Mouse (Mus musculus): Measurements from ENCODE around the gene Specc1l. TPM values are rescaled to one million over a fixed set of nuclear protein-coding genes. Genes with fewer than 3 reads are reported as not detected.
"Not testable (repeated sequence)": the region's sequence is repeated elsewhere in the genome, so short reads cannot be mapped to it uniquely, and the experiment has no call there.

Gene Specc1l
- polyA plus RNA-seq, 1 experiment from 2014 or later, result 48.2 TPM

DNA sequence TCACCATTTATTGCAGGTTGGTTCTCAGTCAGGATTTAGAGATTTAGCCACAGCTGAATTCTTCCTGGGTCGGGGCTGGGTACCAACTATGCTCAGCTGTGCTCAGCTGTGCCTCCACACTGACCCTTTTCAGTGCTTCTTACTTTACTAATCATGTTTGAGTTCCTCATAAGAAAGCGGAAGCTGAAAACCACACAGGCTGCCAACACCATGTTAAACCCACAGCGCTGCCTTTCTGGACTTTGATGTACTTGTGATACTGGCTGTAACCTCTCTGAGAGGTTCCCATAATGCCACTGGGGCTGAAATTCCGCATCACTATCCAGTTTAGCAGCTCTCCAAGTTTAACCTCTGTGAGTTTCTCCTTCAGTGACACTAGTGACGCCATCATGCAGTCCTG is 70.8 kb downstream of the Specc1l start:
- Histone ChIP-seq H3K27me3 (ENCODE audit: control insufficient read depth, insufficient read depth, low read depth, low read length) (no peaks in the 10 kb centered on the region), H3K9ac (ENCODE audit: low read length) (no peak overlapping the region), H3K27ac (ENCODE audit: low read length) (no peak overlapping the region), H3K9me3 (ENCODE audit: control insufficient read depth, low read length) (no peaks in the 10 kb centered on the region), H3K4me3 (ENCODE audit: low read length) (no peak overlapping the region), H3K4me1 (replicated peaks; ENCODE audit: control insufficient read depth, insufficient read depth, low read length) (no peaks in the 10 kb centered on the region), H3K36me3 (ENCODE audit: control insufficient read depth, insufficient read depth, low read length) (peaks cover 20% of the 10 kb centered on the region), H3K4me2 (ENCODE audit: low read depth, low read length) (no peak overlapping the region)
- no peak for ATAC-seq (ENCODE audit: low read depth)
- WGBS, result 89% methylated on average over 5 of the region's 5 CpGs

DNA sequence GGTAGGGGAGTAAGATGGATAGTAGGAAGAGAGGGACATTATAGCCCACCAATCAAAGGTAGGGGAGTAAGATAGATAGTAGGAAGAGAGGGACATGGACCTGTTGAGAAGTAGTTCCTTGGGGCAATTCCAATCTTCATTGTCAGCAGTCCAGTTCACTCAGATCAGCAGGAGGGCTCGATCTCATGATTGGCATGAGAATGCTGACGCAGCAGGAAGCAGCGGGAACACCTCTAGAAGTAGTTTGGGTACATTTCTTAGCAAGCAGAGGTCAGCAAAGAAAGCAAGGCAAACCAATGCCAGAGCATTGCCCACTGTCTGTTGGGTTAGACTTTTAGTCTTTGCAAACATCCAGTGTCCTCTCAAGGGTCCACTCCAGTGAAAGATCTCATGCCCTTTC is 71.9 kb downstream of the Specc1l start:
- Histone ChIP-seq H3K4me3 (ENCODE audit: low read length) (no peak overlapping the region), H3K4me2 (ENCODE audit: low read depth, low read length) (no peak overlapping the region), H3K9me3 (ENCODE audit: control insufficient read depth, low read length) (no peaks in the 10 kb centered on the region), H3K4me1 (replicated peaks; ENCODE audit: control insufficient read depth, insufficient read depth, low read length) (no peaks in the 10 kb centered on the region), H3K27ac (ENCODE audit: low read length) (no peak overlapping the region), H3K36me3 (ENCODE audit: control insufficient read depth, insufficient read depth, low read length) (peaks cover 22% of the 10 kb centered on the region), H3K27me3 (ENCODE audit: control insufficient read depth, insufficient read depth, low read depth, low read length) (no peaks in the 10 kb centered on the region), H3K9ac (ENCODE audit: low read length) (no peak overlapping the region)
- 92% methylated on average over 3 of the region's 3 CpGs for WGBS
- no peak for ATAC-seq (ENCODE audit: low read depth)

DNA sequence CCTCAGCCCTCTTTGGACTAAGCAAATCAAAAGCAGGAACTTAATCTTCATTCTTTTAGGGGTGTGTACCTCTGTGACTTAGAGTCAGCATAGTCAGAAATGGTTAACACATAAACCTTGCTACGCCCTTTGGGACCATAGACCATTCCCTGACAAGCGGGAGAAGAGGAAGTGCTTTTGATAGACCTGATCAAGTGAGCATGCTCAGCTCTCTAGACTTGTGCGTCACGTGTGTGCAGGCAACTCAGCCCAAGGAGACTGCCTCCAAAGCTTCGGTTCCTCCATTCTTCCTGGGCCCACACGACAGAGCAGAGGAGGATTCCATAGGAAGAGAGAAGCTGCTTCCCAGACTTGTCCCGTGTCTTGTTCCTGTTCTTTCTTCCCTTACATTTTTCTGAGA is 76.7 kb downstream of the Specc1l start:
- no peak for ATAC-seq (ENCODE audit: low read depth)
- H3K4me2 ChIP-seq (ENCODE audit: low read depth, low read length), result no peak overlapping the region
- 79% methylated on average over 7 of the region's 7 CpGs for WGBS
- H3K27me3 ChIP-seq (ENCODE audit: control insufficient read depth, insufficient read depth, low read depth, low read length), result no peaks in the 10 kb centered on the region
- peaks cover 11% of the 10 kb centered on the region; the same call in 1 of the 2 replicates for H3K36me3 ChIP-seq (ENCODE audit: control insufficient read depth, insufficient read depth, low read length)
- H3K9me3 ChIP-seq (ENCODE audit: control insufficient read depth, low read length), result no peaks in the 10 kb centered on the region
- no peaks in the 10 kb centered on the region for H3K4me1 ChIP-seq (replicated peaks; ENCODE audit: control insufficient read depth, insufficient read depth, low read length)
- no peak overlapping the region for H3K27ac ChIP-seq (ENCODE audit: low read length)
- no peak overlapping the region for H3K9ac ChIP-seq (ENCODE audit: low read length)
- H3K4me3 ChIP-seq (ENCODE audit: low read length), result no peak overlapping the region

DNA sequence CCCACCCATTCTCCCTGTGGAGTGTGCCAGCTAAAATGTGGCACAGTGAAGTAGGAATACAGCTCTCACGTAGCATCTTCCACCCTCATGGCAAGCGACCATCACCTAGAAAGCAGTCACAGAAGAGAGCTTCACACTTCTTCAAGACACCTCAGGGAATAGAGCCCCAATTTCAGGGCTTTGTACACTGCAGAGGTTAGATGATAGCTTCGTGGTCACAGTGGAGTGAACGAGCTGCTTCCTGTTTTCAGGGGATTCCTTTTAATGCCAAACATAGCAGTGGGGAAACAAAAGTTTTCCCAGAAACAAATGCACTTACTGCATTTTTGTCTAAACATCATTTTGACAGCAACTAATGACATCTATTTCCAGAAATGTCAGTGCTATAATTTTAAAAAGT is 77.5 kb downstream of the Specc1l start:
- no peak overlapping the region for H3K9ac ChIP-seq (ENCODE audit: low read length)
- H3K36me3 ChIP-seq (ENCODE audit: control insufficient read depth, insufficient read depth, low read length), result peaks cover 9% of the 10 kb centered on the region; the same call in 1 of the 2 replicates

DNA sequence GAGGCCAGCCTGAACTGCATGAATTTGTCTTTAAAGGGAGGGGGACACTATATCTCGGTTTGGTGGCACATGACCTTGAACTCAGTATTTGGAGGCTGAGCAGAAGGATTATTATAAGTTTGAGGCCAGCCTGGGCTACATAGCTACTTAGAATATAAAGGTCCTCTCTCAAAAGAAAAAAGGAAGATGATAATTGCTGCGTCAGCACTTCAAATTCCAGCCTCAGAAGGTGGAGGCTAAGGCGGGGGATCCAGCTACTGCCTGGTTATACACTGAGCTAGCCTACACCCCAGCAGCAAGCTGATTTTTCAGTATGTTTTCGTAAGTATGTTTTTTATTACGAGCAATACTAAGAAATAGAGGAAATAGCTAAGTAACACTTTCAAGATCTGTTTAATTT is 78.8 kb downstream of the Specc1l start:
- 89% methylated on average over 5 of the region's 5 CpGs for WGBS

More for the DNA sequence above, 77.5 kb downstream of the Specc1l start:
- Histone ChIP-seq H3K27ac (ENCODE audit: low read length) (no peak overlapping the region), H3K4me2 (ENCODE audit: low read depth, low read length) (no peak overlapping the region), H3K9me3 (ENCODE audit: control insufficient read depth, low read length) (no peaks in the 10 kb centered on the region), H3K4me1 (replicated peaks; ENCODE audit: control insufficient read depth, insufficient read depth, low read length) (no peaks in the 10 kb centered on the region), H3K27me3 (ENCODE audit: control insufficient read depth, insufficient read depth, low read depth, low read length) (no peaks in the 10 kb centered on the region), H3K4me3 (ENCODE audit: low read length) (no peak overlapping the region)
- ATAC-seq (ENCODE audit: low read depth), result no peak
- 56% methylated on average over 4 of the region's 4 CpGs for WGBS

DNA sequence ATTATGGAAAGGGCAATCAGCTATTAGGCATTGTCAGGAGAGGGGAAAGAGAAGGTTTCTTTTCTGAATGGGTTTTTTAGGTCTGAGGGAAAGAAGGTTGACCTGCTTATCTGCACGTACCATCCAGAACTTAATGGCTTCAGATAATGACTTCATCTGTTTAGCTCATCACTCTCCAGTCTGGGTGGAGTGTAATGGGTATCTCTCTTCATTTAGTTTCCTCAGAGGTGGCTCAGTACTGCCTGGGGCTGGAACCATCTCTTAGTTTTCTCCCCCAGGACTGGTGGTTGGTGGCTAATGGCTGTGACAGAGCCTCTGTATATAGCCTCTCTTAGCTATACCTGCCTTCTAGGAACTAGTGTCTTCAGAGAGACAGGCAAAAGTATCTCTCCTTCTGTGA is 79.5 kb downstream of the Specc1l start:
- no peak overlapping the region for H3K9ac ChIP-seq (ENCODE audit: low read length)
- no peak for ATAC-seq (ENCODE audit: low read depth)
- no peak overlapping the region for H3K4me2 ChIP-seq (ENCODE audit: low read depth, low read length)
- no peak overlapping the region for H3K4me3 ChIP-seq (ENCODE audit: low read length)
- H3K27ac ChIP-seq (ENCODE audit: low read length), result no peak overlapping the region
- no peaks in the 10 kb centered on the region for H3K9me3 ChIP-seq (ENCODE audit: control insufficient read depth, low read length)
- H3K4me1 ChIP-seq (replicated peaks; ENCODE audit: control insufficient read depth, insufficient read depth, low read length), result no peaks in the 10 kb centered on the region
- no peaks in the 10 kb centered on the region for H3K27me3 ChIP-seq (ENCODE audit: control insufficient read depth, insufficient read depth, low read depth, low read length)
- WGBS, result 79% methylated on average over 1 of the region's 1 CpGs
- H3K36me3 ChIP-seq (ENCODE audit: control insufficient read depth, insufficient read depth, low read length), result peaks cover 12% of the 10 kb centered on the region

More for the DNA sequence above, 78.8 kb downstream of the Specc1l start:
- H3K36me3 ChIP-seq (ENCODE audit: control insufficient read depth, insufficient read depth, low read length), result peaks cover 12% of the 10 kb centered on the region
- ATAC-seq (ENCODE audit: low read depth), result no peak
- H3K4me2 ChIP-seq (ENCODE audit: low read depth, low read length), result no peak overlapping the region
- no peaks in the 10 kb centered on the region for H3K4me1 ChIP-seq (replicated peaks; ENCODE audit: control insufficient read depth, insufficient read depth, low read length)
- H3K27me3 ChIP-seq (ENCODE audit: control insufficient read depth, insufficient read depth, low read depth, low read length), result no peaks in the 10 kb centered on the region
- H3K27ac ChIP-seq (ENCODE audit: low read length), result no peak overlapping the region
- no peak overlapping the region for H3K4me3 ChIP-seq (ENCODE audit: low read length)
- H3K9me3 ChIP-seq (ENCODE audit: control insufficient read depth, low read length), result no peaks in the 10 kb centered on the region
- no peak overlapping the region for H3K9ac ChIP-seq (ENCODE audit: low read length)

DNA sequence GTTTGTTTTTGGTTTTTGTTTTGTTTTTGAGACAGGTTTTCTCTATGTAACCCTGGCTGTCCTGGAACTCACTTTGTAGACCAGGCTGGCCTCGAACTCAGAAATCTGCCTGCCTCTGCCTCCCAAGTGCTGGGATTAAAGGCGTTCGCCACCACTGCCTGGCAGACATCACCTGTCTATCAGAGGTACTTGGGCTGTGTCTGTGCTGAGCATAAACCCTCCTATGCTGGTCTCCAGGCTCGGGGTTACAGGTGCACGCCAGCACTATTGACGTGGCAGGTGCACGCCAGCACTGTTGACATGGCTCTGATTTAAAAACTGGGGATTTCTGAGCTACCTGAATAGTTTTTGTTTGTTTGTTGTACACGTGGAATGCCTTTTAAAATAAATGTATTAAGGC is 80.3 kb downstream of the Specc1l start:
- WGBS, result 88% methylated on average over 8 of the region's 8 CpGs

DNA sequence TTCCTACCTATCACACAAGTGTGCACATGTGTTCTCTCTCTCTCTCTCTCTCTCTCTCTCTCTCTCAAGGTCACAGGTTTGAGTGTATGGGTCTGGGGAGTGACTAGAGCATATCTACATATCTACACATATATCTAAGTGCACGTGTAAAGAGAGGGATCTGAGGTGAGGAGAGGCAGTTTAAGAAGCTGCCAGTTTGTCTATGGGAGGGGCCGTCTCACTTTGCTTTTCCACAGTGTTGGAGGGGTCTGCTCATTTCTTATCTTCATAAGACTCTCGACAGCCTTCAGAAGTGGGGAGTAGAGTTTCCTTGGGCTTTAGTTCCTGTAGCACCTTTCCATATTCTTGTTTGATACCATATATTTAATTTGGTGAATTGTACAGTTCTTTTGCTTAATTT is 81.4 kb downstream of the Specc1l start:
- H3K9me3 ChIP-seq (ENCODE audit: control insufficient read depth, low read length), result no peaks in the 10 kb centered on the region
- no peaks in the 10 kb centered on the region for H3K27me3 ChIP-seq (ENCODE audit: control insufficient read depth, insufficient read depth, low read depth, low read length)
- peaks cover 14% of the 10 kb centered on the region for H3K36me3 ChIP-seq (ENCODE audit: control insufficient read depth, insufficient read depth, low read length)
- H3K9ac ChIP-seq (ENCODE audit: low read length), result no peak overlapping the region
- ATAC-seq (ENCODE audit: low read depth), result no peak
- no peaks in the 10 kb centered on the region for H3K4me1 ChIP-seq (replicated peaks; ENCODE audit: control insufficient read depth, insufficient read depth, low read length)
- no peak overlapping the region for H3K4me3 ChIP-seq (ENCODE audit: low read length)
- H3K27ac ChIP-seq (ENCODE audit: low read length), result no peak overlapping the region
- H3K4me2 ChIP-seq (ENCODE audit: low read depth, low read length), result no peak overlapping the region
- WGBS, result 38% methylated on average over 3 of the region's 3 CpGs

More for the DNA sequence above, 80.3 kb downstream of the Specc1l start:
- not testable (repeated sequence) for H3K27me3 ChIP-seq (ENCODE audit: control insufficient read depth, insufficient read depth, low read depth, low read length); H3K27ac ChIP-seq (ENCODE audit: low read length); H3K4me2 ChIP-seq (ENCODE audit: low read depth, low read length); H3K9me3 ChIP-seq (ENCODE audit: control insufficient read depth, low read length); ATAC-seq (ENCODE audit: low read depth); H3K4me1 ChIP-seq (replicated peaks; ENCODE audit: control insufficient read depth, insufficient read depth, low read length); H3K9ac ChIP-seq (ENCODE audit: low read length); H3K4me3 ChIP-seq (ENCODE audit: low read length)
- H3K36me3 ChIP-seq (ENCODE audit: control insufficient read depth, insufficient read depth, low read length), result peaks cover 12% of the 10 kb centered on the region

DNA sequence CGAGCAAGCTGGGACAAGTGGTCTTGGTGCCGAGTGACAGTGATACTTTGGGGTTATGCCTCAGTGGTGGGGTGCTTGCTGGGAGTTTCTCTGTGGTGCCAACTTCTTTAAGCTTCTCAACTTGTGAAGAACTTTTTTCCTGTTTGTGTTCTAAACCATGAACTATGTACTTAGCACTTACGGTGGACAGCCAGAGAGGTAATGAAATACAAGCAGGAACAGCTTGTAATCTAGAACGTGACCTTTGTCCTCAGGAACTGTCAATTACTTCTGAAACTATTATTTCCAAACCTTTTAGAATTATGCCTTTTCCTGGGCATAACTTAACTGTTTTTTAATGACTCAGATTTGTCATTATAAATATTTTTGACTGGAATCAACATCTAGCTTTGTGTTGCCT is 82.5 kb downstream of the Specc1l start:
- H3K27ac ChIP-seq (ENCODE audit: low read length), result no peak overlapping the region
- H3K4me3 ChIP-seq (ENCODE audit: low read length), result no peak overlapping the region
- H3K9me3 ChIP-seq (ENCODE audit: control insufficient read depth, low read length), result no peaks in the 10 kb centered on the region
- no peak for ATAC-seq (ENCODE audit: low read depth)
- no peaks in the 10 kb centered on the region; the same call in 1 of the 2 replicates for H3K4me1 ChIP-seq (replicated peaks; ENCODE audit: control insufficient read depth, insufficient read depth, low read length)
- H3K36me3 ChIP-seq (ENCODE audit: control insufficient read depth, insufficient read depth, low read length), result peaks cover 12% of the 10 kb centered on the region
- WGBS, result 54% methylated on average over 4 of the region's 4 CpGs
- no peak overlapping the region for H3K9ac ChIP-seq (ENCODE audit: low read length)
- no peaks in the 10 kb centered on the region for H3K27me3 ChIP-seq (ENCODE audit: control insufficient read depth, insufficient read depth, low read depth, low read length)
- H3K4me2 ChIP-seq (ENCODE audit: low read depth, low read length), result no peak overlapping the region

DNA sequence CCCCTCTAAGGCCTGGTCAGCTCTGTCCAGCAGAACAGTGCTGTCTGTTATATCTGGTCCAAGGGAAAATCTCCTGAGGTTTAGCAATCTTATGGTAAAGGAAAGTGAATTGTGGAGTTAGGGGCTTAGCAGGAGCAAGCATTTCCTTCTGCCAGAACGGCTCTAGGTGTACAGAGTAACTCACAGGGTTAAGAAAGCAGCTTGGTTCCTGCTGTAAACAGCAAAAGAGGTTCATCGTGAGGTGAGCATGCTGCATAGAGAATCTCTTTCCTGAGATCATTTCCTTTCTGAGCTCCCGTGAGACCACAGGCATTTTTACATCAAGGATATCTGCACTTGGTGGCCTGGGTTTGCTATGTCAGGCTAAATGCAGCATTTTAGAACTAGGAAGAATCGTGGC is 83.1 kb downstream of the Specc1l start:
- Histone ChIP-seq H3K27me3 (ENCODE audit: control insufficient read depth, insufficient read depth, low read depth, low read length) (no peaks in the 10 kb centered on the region), H3K27ac (ENCODE audit: low read length) (no peak overlapping the region), H3K4me1 (replicated peaks; ENCODE audit: control insufficient read depth, insufficient read depth, low read length) (no peaks in the 10 kb centered on the region; the same call in 1 of the 2 replicates), H3K36me3 (ENCODE audit: control insufficient read depth, insufficient read depth, low read length) (peaks cover 12% of the 10 kb centered on the region), H3K4me2 (ENCODE audit: low read depth, low read length) (no peak overlapping the region), H3K4me3 (ENCODE audit: low read length) (no peak overlapping the region), H3K9ac (ENCODE audit: low read length) (no peak overlapping the region), H3K9me3 (ENCODE audit: control insufficient read depth, low read length) (no peaks in the 10 kb centered on the region)
- 74% methylated on average over 4 of the region's 4 CpGs for WGBS
- ATAC-seq (ENCODE audit: low read depth), result no peak

All from lung, embryonic 16.5 days (tissue).